Mouse (Mus musculus) lung, embryonic 16.5 days (tissue): ENCODE measurements around the gene Slc17a1. TPM values are rescaled to one million over a fixed set of nuclear protein-coding genes. Genes with fewer than 3 reads are reported as not detected.

Source experiments
- ATAC-seq: fragments of 200-750 bp; cut with Nextera tagmentation; 2 replicates; pipeline ENCODE4 v1.8.0; 2017; ENCODE audit warnings: low read depth, mild to moderate bottlenecking, moderate library complexity
- H3K27ac ChIP-seq: fragments of 300-500 bp; sonication (generic); 2 replicates; pipeline ENCODE4 v1.5.1; 2014; ENCODE audit warnings: mild to moderate bottlenecking, control low read depth, low read length
- H3K27me3 ChIP-seq: fragments of 300-500 bp; sonication (generic); 2 replicates; pipeline ENCODE4 v1.6.1; 2014; ENCODE audit warnings: low read depth, low read length, mixed read lengths; ENCODE audit not compliant: control insufficient read depth, insufficient read depth
- H3K36me3 ChIP-seq: fragments of 300-500 bp; sonication (generic); 2 replicates; pipeline ENCODE4 v1.6.1; 2014; ENCODE audit warnings: low read length; ENCODE audit not compliant: control insufficient read depth, insufficient read depth
- H3K4me1 ChIP-seq: fragments of 300-500 bp; sonication (generic); replicated peaks from 2 replicates; pipeline ENCODE4 v1.6.1; 2014; ENCODE audit warnings: low read length, mixed read lengths; ENCODE audit not compliant: control insufficient read depth, insufficient read depth
- H3K4me2 ChIP-seq: fragments of 300-500 bp; sonication (generic); 2 replicates; pipeline ENCODE4 v1.6.1; 2014; ENCODE audit warnings: low read depth, low read length, control low read depth
- H3K4me3 ChIP-seq: fragments of 300-500 bp; sonication (generic); 2 replicates; pipeline ENCODE4 v1.5.1; 2014; ENCODE audit warnings: mild to moderate bottlenecking, low read length, control low read depth
- H3K9ac ChIP-seq: fragments of 300-500 bp; sonication (generic); 2 replicates; pipeline ENCODE4 v1.6.1; 2014; ENCODE audit warnings: low read length, control low read depth
- H3K9me3 ChIP-seq: fragments of 300-500 bp; sonication (generic); 2 replicates; pipeline ENCODE4 v1.6.1; 2016; ENCODE audit warnings: low read length; ENCODE audit not compliant: control insufficient read depth
- WGBS: fragments of 180-500 bp; shearing (Covaris S2); extraction: QIAGEN DNeasy Blood & Tissue Kit; methylation state at CpG from one replicate; pipeline ENCODE4 v1.1.7; 2014; 5-methylcytosine and 5-hydroxymethylcytosine counted together
- polyA plus RNA-seq: library from polyadenylated mRNA; unstranded; fragments of >200 nt; fragmentation: Nextera tagmentation; extraction: Ambion mirVana; gene quantifications from 2 replicates; pipeline ENCODE4 v1.2.1, GENCODE M21; 2015

Gene Slc17a1
- polyA plus RNA-seq, 1 experiment from 2014 or later: not detected

GRCm38 (mm10) chr13:23879106-23879505, 11.6 kb downstream of the Slc17a1 start:
- H3K36me3 ChIP-seq: no peaks in the 10 kb centered on the region
- no peaks in the 10 kb centered on the region for H3K27me3 ChIP-seq
- no peaks in the 10 kb centered on the region for H3K9me3 ChIP-seq
- no peak overlapping the region for H3K4me2 ChIP-seq
- no peak overlapping the region for H3K9ac ChIP-seq
- H3K27ac ChIP-seq: no peak overlapping the region
- H3K4me1 ChIP-seq: no peaks in the 10 kb centered on the region
- ATAC-seq: no peak
- no peak overlapping the region for H3K4me3 ChIP-seq
- WGBS: 68% methylated on average over 3 of the region's 3 CpGs

- H3K9ac ChIP-seq: no peak overlapping the region
- H3K4me1 ChIP-seq: no peaks in the 10 kb centered on the region
- no peaks in the 10 kb centered on the region for H3K9me3 ChIP-seq
- H3K27me3 ChIP-seq: no peaks in the 10 kb centered on the region
- no peak for ATAC-seq
- H3K27ac ChIP-seq: no peak overlapping the region
- no peak overlapping the region for H3K4me2 ChIP-seq
- 72% methylated on average over 5 of the region's 5 CpGs for WGBS
- H3K36me3 ChIP-seq: no peaks in the 10 kb centered on the region
- H3K4me3 ChIP-seq: no peak overlapping the region
Observed at GRCm38 (mm10) chr13:23879636-23880035, 12.1 kb downstream of the Slc17a1 start.

GRCm38 (mm10) chr13:23885540-23885939, 18.0 kb downstream of the Slc17a1 start:
- H3K4me1 ChIP-seq: no peaks in the 10 kb centered on the region
- ATAC-seq: no peak
- H3K36me3 ChIP-seq: no peaks in the 10 kb centered on the region
- no peak overlapping the region for H3K4me2 ChIP-seq
- no peaks in the 10 kb centered on the region for H3K9me3 ChIP-seq
- 34% methylated on average over 2 of the region's 2 CpGs for WGBS
- H3K27ac ChIP-seq: no peak overlapping the region
- no peak overlapping the region for H3K9ac ChIP-seq
- no peak overlapping the region for H3K4me3 ChIP-seq
- H3K27me3 ChIP-seq: no peaks in the 10 kb centered on the region

GRCm38 (mm10) chr13:23887026-23887725, 19.6 kb downstream of the Slc17a1 start:
- ATAC-seq: no peak
- Histone ChIP-seq H3K4me1 (no peaks in the 10 kb centered on the region), H3K4me3 (no peak overlapping the region), H3K9ac (no peak overlapping the region), H3K9me3 (no peaks in the 10 kb centered on the region), H3K27me3 (no peaks in the 10 kb centered on the region), H3K36me3 (no peaks in the 10 kb centered on the region), H3K27ac (no peak overlapping the region), H3K4me2 (no peak overlapping the region)
- 66% methylated on average over 3 of the region's 3 CpGs for WGBS

GRCm38 (mm10) chr13:23889011-23889605, 21.6 kb downstream of the Slc17a1 start:
- ATAC-seq: no peak; the same call in 1 of the 2 replicates
- no peaks in the 10 kb centered on the region for H3K36me3 ChIP-seq
- H3K27me3 ChIP-seq: no peaks in the 10 kb centered on the region
- no peak overlapping the region for H3K4me2 ChIP-seq
- H3K9me3 ChIP-seq: no peaks in the 10 kb centered on the region
- no peak overlapping the region for H3K27ac ChIP-seq
- H3K4me1 ChIP-seq: no peaks in the 10 kb centered on the region
- H3K4me3 ChIP-seq: no peak overlapping the region
- H3K9ac ChIP-seq: no peak overlapping the region
- 44% methylated on average over 6 of the region's 6 CpGs for WGBS

GRCm38 (mm10) chr13:23892592-23893268, 25.2 kb downstream of the Slc17a1 start:
- Histone ChIP-seq H3K4me3 (no peak overlapping the region), H3K9ac (no peak overlapping the region), H3K9me3 (no peaks in the 10 kb centered on the region), H3K4me2 (no peak overlapping the region), H3K36me3 (no peaks in the 10 kb centered on the region), H3K27me3 (no peaks in the 10 kb centered on the region), H3K4me1 (no peaks in the 10 kb centered on the region), H3K27ac (no peak overlapping the region)
- 35% methylated on average over 9 of the region's 9 CpGs for WGBS
- ATAC-seq: no peak

GRCm38 (mm10) chr13:23893269-23893593, 25.7 kb downstream of the Slc17a1 start:
- no peaks in the 10 kb centered on the region for H3K4me1 ChIP-seq
- H3K27me3 ChIP-seq: no peaks in the 10 kb centered on the region
- no peaks in the 10 kb centered on the region for H3K36me3 ChIP-seq
- 51% methylated on average over 4 of the region's 4 CpGs for WGBS
- no peaks in the 10 kb centered on the region for H3K9me3 ChIP-seq
- no peak overlapping the region for H3K4me2 ChIP-seq
- no peak overlapping the region for H3K27ac ChIP-seq
- H3K4me3 ChIP-seq: no peak overlapping the region
- H3K9ac ChIP-seq: no peak overlapping the region
- no peak for ATAC-seq

GRCm38 (mm10) chr13:23898242-23898641, 30.7 kb downstream of the Slc17a1 start:
- Histone ChIP-seq H3K4me3 (no peak overlapping the region), H3K27me3 (no peaks in the 10 kb centered on the region), H3K4me1 (no peaks in the 10 kb centered on the region), H3K4me2 (no peak overlapping the region), H3K9me3 (no peaks in the 10 kb centered on the region), H3K9ac (no peak overlapping the region), H3K27ac (no peak overlapping the region), H3K36me3 (no peaks in the 10 kb centered on the region)
- ATAC-seq: no peak
- 23% methylated on average over 6 of the region's 6 CpGs for WGBS

GRCm38 (mm10) chr13:23906906-23907305, 39.4 kb downstream of the Slc17a1 start:
- Histone ChIP-seq H3K9ac (no peak overlapping the region), H3K27ac (no peak overlapping the region), H3K27me3 (no peaks in the 10 kb centered on the region), H3K4me1 (no peaks in the 10 kb centered on the region), H3K36me3 (no peaks in the 10 kb centered on the region), H3K4me2 (no peak overlapping the region), H3K9me3 (no peaks in the 10 kb centered on the region), H3K4me3 (no peak overlapping the region)
- WGBS: 87% methylated on average over 5 of the region's 5 CpGs
- no peak for ATAC-seq
